Mouse (Mus musculus): ENCODE measurements around the gene Hmgxb4. TPM values are rescaled to one million over a fixed set of nuclear protein-coding genes. Genes with fewer than 3 reads are reported as not detected.
A peak's percentile ranks its signal among the peaks of the same experiment; 100 is the strongest.

Hmgxb4 gene
- total RNA-seq, 2 experiments from 2014 or later, result 21.4 to 22.1 TPM

DNA sequence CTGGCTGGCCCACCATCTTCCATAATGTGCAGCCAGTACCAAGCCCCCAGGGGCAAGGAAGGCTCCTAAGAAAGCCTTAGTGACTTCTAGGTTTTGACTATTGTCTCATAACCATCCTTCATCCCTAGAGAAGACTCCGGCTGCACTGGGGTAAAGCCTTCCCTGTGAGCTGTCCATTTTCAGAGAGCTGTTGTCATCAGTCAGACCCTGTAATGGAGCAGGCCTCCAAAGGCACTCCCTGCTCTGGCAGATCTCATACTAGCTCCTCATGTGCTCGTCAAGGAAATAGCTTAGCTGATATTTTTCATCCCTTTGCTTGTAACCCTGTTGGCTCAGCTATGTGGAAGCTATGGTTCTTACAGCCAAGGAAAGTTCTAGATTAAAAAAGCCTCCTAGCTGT lies 67.7 kb downstream of the Hmgxb4 start:
- DNase-seq (ENCODE audit: low spot score in 2 of 2), result no peak
- intact Hi-C loops (cut with DNase I), result no loop called here

GRCm38 (mm10) chr8:75063290-75063689 lies 70.1 kb downstream of the Hmgxb4 start:
- intact Hi-C loops (cut with DNase I), result no loop called here
- DNase-seq (ENCODE audit: low spot score in 2 of 2), result no peak

GRCm38 (mm10) chr8:75064790-75065189 lies 71.6 kb downstream of the Hmgxb4 start:
- peak in 1 of 2 experiments; percentile 24 for DNase-seq (ENCODE audit: low spot score in 2 of 2)
- intact Hi-C loops (cut with DNase I), result no loop called here

- intact Hi-C loops (cut with DNase I), result no loop called here
- DNase-seq (ENCODE audit: low spot score in 2 of 2), result no peak
These were observed 74.1 kb downstream of the Hmgxb4 start for GRCm38 (mm10) chr8:75067287-75067686.

GRCm38 (mm10) chr8:75070297-75070696 lies 77.1 kb downstream of the Hmgxb4 start:
- intact Hi-C loops (cut with DNase I), result loop anchor here (2.0 kb wide), 1 partner anchor 149 kb away; no protein-coding TSS in a partner anchor
- DNase-seq (ENCODE audit: low spot score in 2 of 2), result no peak

- peak; percentile 89 for DNase-seq (ENCODE audit: low spot score in 2 of 2)
- intact Hi-C loops (cut with DNase I), result loop anchor here (1.0 to 2.0 kb wide), 2 partner anchors 38 to 147 kb away; partner anchors contain the start of gene Mcm5
These were observed 78.6 kb downstream of the Hmgxb4 start for GRCm38 (mm10) chr8:75071627-75072346.

DNA sequence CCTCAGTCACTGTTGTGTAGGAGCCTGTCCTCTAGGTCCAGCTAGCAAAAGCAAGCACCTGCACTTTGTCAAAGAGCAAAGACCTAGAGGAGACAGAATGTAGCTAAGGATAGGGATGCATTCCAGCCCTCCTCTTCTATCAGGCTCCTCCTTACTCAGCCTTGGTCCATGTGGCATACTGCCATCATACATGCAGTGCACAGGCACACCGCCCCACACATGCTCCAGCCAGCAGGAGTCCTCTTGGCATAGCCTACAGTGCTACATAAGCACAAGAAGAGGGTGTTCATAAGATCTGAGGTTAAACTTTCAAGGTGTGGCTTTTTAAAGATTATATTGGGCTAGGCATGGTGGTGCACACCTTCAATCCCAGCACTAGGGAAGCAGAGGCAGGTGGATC lies 81.7 kb downstream of the Hmgxb4 start:
- intact Hi-C loops (cut with DNase I), result no loop called here
- no peak for DNase-seq (ENCODE audit: low spot score in 2 of 2)

- no peak for DNase-seq (ENCODE audit: low spot score in 2 of 2)
- intact Hi-C loops (cut with DNase I), result no loop called here
These were observed 85.1 kb downstream of the Hmgxb4 start for GRCm38 (mm10) chr8:75078215-75078614.

DNA sequence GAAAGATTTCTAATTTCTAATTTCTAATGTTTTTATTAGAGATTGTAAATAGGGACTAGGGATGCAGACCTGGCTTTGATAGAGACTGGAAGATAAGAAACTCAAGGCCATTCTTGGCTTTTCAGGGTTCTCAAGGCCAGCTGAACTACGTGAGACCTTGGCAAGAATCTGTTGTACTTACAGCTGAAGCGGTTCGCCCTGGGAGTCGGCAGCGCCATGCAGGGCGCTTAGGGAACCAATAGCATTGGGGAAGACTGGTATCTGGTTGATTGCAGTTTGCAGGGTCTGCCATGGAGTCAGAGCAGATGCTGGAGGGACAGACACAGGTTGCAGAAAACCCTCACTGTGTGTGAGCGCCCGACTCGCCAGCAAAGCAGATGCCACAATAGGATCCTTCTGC lies 85.7 kb downstream of the Hmgxb4 start:
- DNase-seq (ENCODE audit: low spot score in 2 of 2), result no peak
- intact Hi-C loops (cut with DNase I), result no loop called here

Other genes with a start within 250 kb of the Hmgxb4 start
- not detected for gene Isx, start 120.2 kb upstream of the Hmgxb4 start, total RNA-seq (2021)
- 10 to 100 TPM; 40.7 to 41.8 TPM for gene Tom1, start 40.3 kb downstream of the Hmgxb4 start, total RNA-seq (2021)
- gene Hmox1, start 100.3 kb downstream of the Hmgxb4 start, total RNA-seq (2021), result 1 to 10 TPM; 4.3 to 5.1 TPM
- 1 to 10 TPM; 6.9 to 8.0 TPM for gene Mcm5, start 116.2 kb downstream of the Hmgxb4 start, total RNA-seq (2021)
- 10 to 100 TPM; 50.8 to 57.8 TPM for gene Rasd2, start 220.6 kb downstream of the Hmgxb4 start, total RNA-seq (2021)

Data from left cerebral cortex, postnatal 14 days (tissue).